Mouse (Mus musculus) embryo, embryonic 11.5 days (tissue): Measurements from ENCODE around the gene Stard9.

ENCODE experiments used
- DNase-seq: peaks from one replicate; pipeline ENCODE4 v3.0.0-alpha.2; 2012; ENCODE audit warnings: low read depth, low spot score

The Stard9 gene

GRCm38 (mm10) chr2:120628886-120629735, at the start of gene Stard9:
TSS of gene Stard9 (plus strand) at chr2:120629121.
- DNase-seq, result peak; percentile 98

- DNase-seq, result no peak
Measured at GRCm38 (mm10) chr2:120589759-120590158, 39.2 kb upstream of the Stard9 start.

DNA sequence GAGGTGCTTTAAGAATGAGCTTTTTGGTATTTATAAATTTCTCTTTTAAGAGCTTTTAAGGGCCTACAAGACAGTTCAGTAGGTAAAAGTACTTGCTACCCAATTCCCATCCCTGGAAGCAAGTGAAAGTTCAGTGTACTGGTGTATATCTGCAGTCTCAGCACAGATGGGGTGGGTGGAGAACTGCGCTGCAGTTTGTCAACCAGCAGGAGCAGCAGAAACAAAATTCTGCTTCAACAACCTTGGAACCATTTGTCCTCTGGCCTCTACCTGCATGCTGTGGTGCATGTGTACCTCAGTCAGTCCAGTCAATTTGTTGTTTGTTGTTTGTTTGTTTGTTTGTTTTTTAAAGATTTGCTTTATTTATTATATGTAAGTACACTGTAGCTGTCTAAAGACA, 36.7 kb upstream of the Stard9 start:
- no peak for DNase-seq

DNA sequence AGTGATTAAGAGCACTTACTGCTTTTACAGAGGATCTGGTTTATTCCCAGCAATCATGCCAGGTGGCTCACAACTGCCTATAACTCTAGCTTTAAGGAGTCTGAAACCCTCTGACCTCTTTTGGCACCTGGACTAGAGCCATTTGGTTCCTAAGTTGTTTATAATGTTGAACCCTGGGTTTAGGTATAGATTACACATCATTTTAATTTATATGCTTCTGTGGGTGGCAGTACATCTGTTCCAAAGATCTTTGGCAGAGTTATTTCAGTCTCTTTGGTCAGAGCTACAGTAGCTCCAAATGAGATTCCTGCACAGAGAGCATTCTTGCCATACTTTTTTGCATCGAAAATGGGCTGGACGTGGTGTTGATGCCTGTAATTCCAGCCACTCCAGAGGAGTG, 31.2 kb upstream of the Stard9 start:
- no peak for DNase-seq

DNA sequence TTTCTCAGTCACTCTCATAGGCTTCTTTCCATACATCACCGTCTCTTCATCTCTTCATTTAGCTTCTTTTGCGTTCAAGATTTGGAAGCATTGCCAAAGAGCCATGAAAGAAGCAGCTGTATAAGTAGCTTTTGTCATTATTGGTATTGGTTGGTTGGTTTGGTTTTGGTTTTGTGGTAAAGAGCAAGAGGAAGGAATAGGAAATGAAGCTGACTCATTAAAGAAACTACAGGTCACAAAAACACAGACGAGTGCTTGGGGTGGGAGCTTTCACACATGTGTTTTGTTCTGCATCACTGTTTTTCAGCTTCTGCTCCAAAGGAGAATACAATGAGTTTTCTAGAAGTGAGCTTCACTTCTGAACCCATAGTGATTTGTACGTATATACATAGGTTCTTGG, 29.4 kb upstream of the Stard9 start:
- no peak for DNase-seq

DNA sequence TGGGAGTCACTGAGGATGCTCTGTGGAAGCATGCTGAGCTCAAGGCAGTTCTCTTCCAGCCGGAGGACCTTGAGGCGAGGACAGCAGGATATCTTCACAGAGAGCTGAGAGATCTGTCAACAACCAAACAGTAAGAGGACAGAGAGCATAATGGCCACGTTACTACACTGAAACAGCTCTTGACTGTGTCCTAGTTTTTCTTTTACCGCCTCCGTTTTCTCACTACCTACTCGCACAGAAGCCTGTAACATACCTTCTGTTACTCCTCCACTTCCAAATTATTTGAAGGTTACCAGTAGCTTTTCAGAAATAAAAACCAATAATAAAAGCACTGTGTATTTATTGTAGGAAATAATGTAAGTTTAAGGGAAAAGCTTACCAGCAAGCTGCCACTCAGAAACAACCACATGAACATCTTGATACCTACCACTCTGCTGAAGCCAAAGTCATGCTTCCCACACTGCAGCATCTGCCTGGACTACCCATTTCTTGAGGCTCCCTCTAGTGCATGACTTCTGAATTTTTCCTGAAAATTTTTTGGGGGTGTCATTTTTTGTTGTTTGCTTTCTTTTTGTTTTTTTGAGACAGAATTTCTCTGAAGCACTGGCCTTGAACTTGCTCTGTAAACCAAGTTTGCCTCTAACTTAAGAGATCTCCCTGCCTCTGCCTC, 22.8 kb upstream of the Stard9 start:
- DNase-seq, result no peak

DNA sequence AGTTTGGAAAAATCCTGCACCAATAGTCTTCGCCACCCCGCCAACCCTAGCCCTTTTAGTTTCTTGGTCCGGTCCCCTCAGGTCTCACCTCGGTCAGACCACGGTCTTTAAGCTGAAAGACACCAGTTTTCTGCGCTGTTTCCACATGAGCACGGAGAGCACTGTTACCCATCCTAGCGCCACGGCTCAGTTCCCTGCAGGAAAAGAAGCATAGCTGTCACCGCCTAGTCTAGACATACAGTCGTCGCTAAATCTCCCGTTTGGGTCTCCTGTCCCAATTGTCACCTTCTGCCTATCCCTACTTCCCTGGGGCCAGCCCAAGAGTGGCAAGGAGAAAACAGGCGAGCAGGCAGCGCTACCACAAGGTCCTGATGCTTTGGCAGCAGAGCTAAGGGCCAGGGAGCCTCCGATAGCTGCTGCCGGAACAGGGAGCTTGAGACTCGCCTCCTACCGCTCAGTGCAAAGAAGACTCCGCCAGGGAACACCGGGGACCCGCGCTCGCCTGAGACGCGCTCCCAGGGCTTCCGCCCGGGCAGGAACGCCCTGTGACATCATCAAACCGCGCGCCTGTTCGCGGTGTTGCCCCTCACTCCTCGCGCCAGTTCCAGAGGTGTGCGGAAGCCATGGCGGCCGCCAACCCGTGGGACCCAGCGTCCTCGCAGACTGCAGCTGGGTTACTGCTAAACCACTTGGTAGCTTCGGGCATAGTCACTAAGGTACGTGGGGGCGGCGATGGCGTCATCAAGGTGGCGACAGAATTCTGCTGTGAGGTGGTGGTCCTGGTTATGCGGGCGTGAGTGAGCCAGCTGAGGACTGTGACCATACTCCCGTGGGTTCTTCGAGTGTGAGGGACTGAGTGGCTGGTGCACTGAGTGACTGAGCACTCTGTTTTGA, 19.8 kb upstream of the Stard9 start, which contains the start of the genes Haus2 and Lrrc57:
TSS of gene Haus2 (plus strand) at position 554 of the 894 bp plus-strand sequence.
TSS of gene Lrrc57 (minus strand) at position 691 of the 894 bp plus-strand sequence.
- DNase-seq, result peak; percentile 85

GRCm38 (mm10) chr2:120616279-120617163, 12.4 kb upstream of the Stard9 start:
- no peak for DNase-seq

DNA sequence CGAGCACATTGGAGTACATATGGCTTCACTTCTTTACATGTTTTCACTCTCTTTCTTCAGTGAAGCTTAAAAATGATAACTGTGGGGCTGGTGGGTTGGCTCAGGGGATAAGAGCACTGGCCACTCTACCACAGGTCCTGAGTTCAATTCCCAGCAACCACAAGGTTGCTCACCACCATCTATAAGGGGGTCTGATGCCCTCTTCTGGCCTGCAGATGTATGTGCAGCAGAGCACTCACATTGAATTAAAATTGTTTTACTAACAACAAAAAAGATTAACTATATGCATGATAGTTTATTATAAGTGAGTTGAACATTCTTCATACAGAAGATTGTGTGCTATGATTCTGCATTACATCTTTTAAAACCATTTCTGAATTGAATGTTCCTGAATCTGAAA, 9.4 kb upstream of the Stard9 start:
- DNase-seq, result no peak

DNA sequence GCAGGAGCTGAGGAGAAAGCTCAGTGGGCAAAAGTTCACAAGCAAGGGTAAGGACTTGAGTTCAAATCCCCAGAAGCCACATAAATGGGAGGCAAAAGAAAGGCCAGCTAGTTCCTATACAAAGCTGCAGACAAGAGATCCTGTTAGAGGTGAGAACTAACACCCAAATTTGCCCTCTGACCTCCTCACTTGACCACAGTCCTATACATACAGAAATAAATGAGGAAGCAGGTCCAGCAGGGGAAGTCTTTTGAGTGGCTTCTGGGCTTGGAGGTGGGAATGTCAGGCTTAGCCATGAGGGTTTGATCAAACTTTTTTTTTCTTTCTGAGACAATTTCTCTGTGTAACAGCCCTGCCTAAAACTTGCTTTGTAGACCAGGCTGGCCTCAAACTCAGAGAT, 6.0 kb upstream of the Stard9 start:
- DNase-seq, result no peak

DNA sequence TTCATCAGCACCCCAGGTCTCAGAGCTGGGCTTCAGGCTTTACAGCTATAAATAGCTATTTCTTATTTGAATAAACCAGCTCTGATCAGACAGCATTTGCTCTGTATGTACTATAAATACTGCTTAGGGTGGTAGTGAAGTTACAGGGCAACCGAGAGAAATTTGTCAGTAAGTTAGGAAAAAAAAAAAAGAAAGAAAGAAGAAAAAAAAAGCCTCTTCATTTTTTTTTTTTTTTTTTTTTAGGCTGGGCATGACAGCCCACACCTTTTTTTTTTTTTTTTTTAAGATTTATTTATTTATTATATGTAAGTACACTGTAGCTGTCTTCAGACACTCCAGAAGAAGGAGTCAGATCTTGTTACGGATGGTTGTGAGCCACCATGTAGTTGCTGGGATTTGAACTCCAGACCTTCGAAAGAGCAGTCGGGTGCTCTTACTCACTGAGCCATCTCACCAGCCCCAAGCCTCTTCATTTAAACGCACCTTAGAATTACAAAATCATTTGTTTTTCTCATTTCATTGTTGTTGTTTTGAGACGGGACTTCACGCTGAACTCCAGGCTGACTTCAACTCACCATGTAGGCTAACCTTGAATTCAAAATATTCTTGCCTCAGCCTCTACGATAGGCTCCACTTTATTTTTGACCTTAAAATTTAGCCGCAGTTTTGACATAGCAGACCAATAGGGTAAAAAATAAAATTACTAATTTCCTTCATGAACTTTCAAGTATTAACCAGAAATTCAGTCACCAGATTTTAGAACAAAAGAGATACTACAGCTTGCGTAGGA, 650 bp upstream of the Stard9 start:
- no peak for DNase-seq

- DNase-seq, result no peak
Measured at GRCm38 (mm10) chr2:120630246-120630645, 1.3 kb downstream of the Stard9 start.

GRCm38 (mm10) chr2:120630655-120631054, 1.7 kb downstream of the Stard9 start:
- DNase-seq, result no peak

DNA sequence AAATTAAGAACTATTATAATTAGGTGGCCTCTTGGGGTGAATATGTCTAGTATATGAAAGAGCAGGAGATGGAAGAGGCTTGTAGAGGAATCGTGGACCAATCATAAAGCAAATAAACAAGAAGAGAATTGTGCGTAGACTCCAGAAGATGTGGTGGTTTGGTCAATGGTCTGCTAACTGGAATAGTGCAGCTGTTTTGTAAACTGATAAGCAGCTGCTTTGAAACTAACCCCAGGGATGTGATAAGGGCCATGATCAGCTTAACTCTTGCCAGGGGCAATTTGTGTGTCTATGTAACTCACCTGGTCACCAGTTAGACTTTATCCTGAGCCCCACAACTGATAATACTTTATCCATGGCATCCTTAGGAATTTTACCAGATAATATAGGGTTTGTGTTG, 2.6 kb downstream of the Stard9 start:
- DNase-seq, result no peak

- DNase-seq, result no peak
Measured at GRCm38 (mm10) chr2:120631957-120632356, 3.0 kb downstream of the Stard9 start.

GRCm38 (mm10) chr2:120640835-120641234, 11.9 kb downstream of the Stard9 start:
- no peak for DNase-seq

GRCm38 (mm10) chr2:120643836-120644235, 14.9 kb downstream of the Stard9 start:
- no peak for DNase-seq

GRCm38 (mm10) chr2:120646777-120647176, 17.9 kb downstream of the Stard9 start:
- DNase-seq, result no peak

- DNase-seq, result no peak
Measured at GRCm38 (mm10) chr2:120652256-120652924, 23.5 kb downstream of the Stard9 start.

- no peak for DNase-seq
Measured at GRCm38 (mm10) chr2:120652925-120653284, 24.0 kb downstream of the Stard9 start.
